Mouse (Mus musculus) stomach, postnatal 0 days (tissue): ENCODE data around the gene Gm13101. TPM values are rescaled to one million over a fixed set of nuclear protein-coding genes. Genes with fewer than 3 reads are reported as not detected.

Experiments
- polyA plus RNA-seq: library from polyadenylated mRNA; unstranded; fragments of >200 nt; fragmentation: Nextera tagmentation; extraction: Ambion mirVana; gene quantifications from 2 replicates; pipeline ENCODE4 v1.2.1, GENCODE M21; 2015

Gm13101 gene
- polyA plus RNA-seq, 1 experiment from 2014 or later: not detected

Other genes starting within 250 kb of the Gm13101 start
- gene Gm13078, start 247.5 kb downstream of the Gm13101 start, polyA plus RNA-seq: not detected in 2 replicates
- gene Gm13023, start 177.6 kb downstream of the Gm13101 start, polyA plus RNA-seq: not detected in 2 replicates
- gene Gm13084, start 150.9 kb downstream of the Gm13101 start, polyA plus RNA-seq: not detected in 2 replicates
- gene Gm13103, start 120.5 kb downstream of the Gm13101 start, polyA plus RNA-seq: not detected in 2 replicates
- not detected in 2 replicates for gene Pramef6, start 66.6 kb downstream of the Gm13101 start, polyA plus RNA-seq
- gene Pramef25, start 15.9 kb downstream of the Gm13101 start, polyA plus RNA-seq: not detected in 2 replicates
- gene Pramef17, start 27.4 kb upstream of the Gm13101 start, polyA plus RNA-seq: not detected in 2 replicates
- not detected in 2 replicates for gene Pramel4, start 92.2 kb upstream of the Gm13101 start, polyA plus RNA-seq
- gene Gm13102, start 139.5 kb upstream of the Gm13101 start, polyA plus RNA-seq: not detected in 2 replicates
- not detected in 2 replicates for gene Oog3, start 195.7 kb upstream of the Gm13101 start, polyA plus RNA-seq
- gene Oog2, start 223.8 kb upstream of the Gm13101 start, polyA plus RNA-seq: not detected in 2 replicates
- gene C87977, start 246.4 kb upstream of the Gm13101 start, polyA plus RNA-seq: not detected in 2 replicates